Mouse (Mus musculus) thymus, adult 18-20 months (tissue): Measurements from ENCODE around the gene Kctd17.

Experiments used
- DNase-seq, 2 experiments: peaks; one replicate each; pipeline ENCODE4 v3.0.0; 2022; ENCODE audit warnings: mixed read lengths in 2 of 2

Kctd17 gene

GRCm38 (mm10) chr15:78449694-78450418 is 21.5 kb downstream of the Kctd17 start:
- DNase-seq: no peak

DNA sequence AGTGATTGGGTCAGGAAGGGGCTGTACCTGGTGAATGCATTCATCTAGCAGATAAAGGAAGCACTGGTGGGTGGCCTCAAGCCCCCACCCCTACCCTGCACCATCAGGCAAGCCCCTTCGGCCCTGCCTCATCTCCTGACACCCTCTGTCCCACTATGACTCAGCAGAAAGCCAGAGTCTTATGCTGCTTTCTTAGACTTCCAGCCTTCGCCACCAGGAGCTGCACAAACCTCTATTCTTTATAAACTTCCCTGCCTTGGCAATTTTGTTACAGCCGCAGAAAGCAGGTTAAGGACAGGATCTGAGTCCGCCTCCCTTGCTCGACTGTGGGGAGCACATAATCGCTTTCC is 22.0 kb downstream of the Kctd17 start:
- DNase-seq: no peak

DNA sequence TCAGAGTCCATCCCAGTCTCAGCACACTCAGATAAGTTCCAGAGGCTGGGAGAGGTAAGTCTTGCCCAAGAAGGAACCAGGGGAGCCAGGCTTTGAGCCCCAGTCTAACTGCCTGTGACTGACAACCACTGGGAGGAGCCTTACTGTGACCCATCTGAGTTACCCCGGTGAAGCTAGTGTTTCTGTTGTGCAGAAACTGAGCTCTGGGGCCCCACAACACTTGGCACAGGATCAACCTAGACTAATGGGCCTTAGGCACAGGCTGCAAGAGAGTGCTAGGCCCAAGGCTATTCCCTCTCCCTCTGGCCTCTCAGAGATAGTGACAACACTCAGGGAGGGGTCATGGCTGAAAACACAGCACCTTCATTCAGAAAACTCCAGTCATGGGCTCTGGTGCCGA is 22.8 kb downstream of the Kctd17 start:
- no peak for DNase-seq

DNA sequence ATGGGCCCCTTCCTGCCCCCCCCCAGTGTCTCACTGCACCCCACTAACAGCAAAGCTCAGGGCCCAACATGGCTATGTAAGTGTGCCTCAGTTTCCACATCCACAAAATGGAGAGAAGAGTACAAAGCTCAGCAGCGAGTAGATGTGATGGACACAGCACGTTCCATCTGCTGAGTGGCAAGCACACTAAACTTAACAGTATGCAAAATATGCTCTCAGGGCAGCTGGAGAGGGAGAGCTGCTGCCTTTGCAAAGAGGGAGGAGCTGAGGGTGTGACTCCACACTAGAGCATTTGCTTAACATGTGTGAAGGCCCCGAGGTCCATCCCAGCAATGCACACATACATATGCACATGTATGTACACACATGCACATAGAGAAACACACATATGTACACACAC is 24.6 kb downstream of the Kctd17 start:
- no peak for DNase-seq

GRCm38 (mm10) chr15:78455168-78455567 is 26.8 kb downstream of the Kctd17 start:
- no peak for DNase-seq

- no peak for DNase-seq
Measured at GRCm38 (mm10) chr15:78456051-78456450, 27.7 kb downstream of the Kctd17 start.

DNA sequence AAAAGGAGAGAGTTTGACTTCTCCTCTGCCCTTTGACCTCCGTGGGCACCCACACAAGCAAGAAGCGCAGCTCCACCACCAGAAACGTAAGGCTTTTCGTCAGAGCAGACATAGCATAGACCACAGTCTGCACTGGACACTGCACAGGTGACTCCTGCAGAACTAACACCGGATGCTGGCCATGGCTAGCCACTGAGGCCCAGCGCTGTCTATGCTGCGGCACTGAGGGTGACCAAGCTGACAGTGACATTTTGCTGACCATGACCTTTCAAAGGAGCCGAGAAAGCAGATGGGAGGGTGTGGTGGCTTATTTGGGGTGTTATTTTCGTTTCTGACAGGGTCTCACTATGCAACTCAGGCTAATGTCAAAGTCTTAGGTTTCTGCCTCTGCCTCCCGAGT is 28.8 kb downstream of the Kctd17 start:
- DNase-seq: no peak

GRCm38 (mm10) chr15:78462981-78463380 is 34.6 kb downstream of the Kctd17 start:
- no peak for DNase-seq

DNA sequence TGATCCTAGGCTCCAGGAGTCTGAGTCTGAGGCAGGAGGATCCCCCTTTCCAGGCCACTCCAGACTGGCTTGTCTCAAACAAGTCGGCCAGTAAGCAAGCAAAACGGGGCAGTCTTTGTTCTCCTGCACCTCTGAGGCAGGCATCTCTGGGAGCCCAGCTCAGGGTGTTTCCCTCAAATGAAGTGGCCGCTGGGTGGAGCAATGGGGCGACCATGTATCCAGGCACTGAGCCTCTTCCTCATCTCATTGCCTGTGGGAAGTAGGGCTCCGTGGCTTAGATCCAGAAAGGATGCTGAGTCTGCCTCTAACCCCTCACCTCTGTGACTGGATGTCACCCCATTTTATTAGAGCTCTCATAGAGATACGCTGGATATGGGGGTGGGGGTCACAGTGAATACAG is 38.4 kb downstream of the Kctd17 start:
- DNase-seq: no peak

DNA sequence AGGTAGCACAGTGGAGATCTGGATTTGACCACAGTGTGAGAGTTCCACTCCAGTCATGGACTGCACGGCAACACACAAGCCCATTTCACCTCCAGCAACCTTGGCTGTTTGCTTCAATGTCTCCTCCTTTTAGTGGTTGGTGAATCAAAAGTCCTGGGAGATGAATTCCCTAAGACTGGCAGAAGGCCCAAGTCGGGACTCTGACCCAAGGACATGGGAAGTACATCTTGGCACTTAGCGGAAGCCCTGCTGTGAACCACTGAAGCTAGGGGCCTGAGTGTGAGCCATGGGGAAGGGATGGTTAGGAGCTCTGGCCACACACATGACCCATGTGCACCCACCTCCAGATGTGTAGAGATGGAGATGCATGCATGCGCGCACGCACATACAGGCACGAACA is 39.2 kb downstream of the Kctd17 start:
- DNase-seq: no peak

GRCm38 (mm10) chr15:78468379-78468937 is 40.1 kb downstream of the Kctd17 start, which contains the start of gene Tmprss6:
Gene Tmprss6, minus strand, starts transcription at chr15:78468634.
- no peak for DNase-seq

- DNase-seq: no peak
Measured at GRCm38 (mm10) chr15:78470495-78471276, 42.3 kb downstream of the Kctd17 start.

GRCm38 (mm10) chr15:78471902-78472301 is 43.5 kb downstream of the Kctd17 start:
- no peak for DNase-seq

DNA sequence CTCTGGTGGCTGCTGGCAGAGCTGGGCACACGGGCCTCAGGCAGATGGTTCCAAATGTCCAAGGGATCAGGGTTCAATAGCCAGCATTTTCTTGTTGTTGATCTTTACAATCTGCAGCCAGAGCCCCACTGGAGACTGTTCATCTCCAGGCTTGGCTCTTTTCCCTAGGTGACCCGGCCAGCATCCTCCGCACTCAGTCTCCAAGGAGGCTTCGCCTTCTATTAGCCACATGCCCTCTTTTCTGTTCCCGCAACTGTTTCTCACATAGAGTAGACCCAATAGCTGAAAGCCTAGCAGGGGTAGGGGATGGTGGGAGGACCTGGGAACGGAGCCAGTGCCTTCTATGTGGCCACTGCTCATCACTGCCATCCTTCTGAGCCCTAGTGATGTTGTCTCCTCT is 45.1 kb downstream of the Kctd17 start:
- no peak for DNase-seq

DNA sequence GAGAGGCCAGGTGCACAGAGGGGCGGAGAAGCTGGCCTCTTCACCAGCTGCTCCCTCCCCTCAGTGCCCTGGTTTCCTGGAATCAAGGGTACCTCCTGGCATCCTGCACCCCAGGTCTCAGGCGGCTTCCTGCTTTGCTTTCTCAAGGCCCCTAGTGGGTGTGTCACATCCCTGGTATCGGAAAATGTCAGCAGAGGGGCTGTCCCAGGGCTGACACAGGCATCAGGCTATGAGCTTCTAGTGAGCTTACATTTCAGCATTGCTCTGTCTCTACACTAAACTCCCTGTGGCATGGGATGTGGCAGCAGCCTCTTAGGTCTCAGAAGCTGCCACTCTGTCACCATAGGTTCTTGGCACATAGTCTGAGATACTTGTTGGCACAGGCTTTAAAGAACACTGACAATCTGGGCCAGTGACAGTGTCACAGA is 47.3 kb downstream of the Kctd17 start:
- DNase-seq: peak; percentile 25 to 57

DNA sequence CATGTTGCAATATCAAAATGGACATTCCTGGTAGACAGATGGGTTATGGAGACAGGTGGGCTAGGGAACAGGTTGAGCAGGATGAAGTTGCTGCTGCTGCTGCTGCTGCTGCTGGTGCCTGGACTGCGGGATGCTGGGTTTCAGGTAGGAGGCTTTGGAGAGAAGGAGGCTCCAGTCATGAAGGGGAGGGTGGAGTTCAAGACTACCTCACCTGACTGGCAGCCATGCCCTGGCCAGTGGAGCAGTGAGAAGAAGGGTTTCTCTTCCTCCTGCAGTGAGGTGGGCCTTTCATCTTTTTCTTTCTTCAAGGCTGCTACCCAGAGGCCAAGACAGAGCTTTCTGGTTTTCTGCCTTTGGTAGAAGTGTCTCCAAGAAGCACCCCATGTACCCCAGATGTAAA is 48.5 kb downstream of the Kctd17 start:
- DNase-seq: no peak

GRCm38 (mm10) chr15:78478073-78478472 is 49.7 kb downstream of the Kctd17 start:
- DNase-seq: no peak

- no peak for DNase-seq
Measured at GRCm38 (mm10) chr15:78479470-78479869, 51.1 kb downstream of the Kctd17 start.

DNA sequence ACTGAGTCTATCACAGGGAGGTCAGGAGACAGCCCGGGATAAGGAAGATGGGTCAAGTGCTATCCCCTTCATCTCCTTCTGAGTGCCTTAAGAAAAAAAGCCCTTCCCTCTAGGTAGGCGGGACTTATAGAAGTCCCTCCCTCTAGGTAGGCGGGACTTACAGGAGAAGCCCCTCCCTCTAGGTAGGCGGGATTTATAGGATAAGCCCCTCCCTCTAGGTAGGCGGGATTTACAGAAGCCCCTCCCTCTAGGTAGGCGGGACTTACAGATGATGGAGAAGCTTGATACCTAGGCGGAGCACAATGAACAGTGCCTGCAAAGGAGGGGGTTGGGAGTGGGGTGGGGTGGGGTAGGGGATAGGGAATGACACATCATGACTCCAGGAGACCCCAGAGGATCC is 51.7 kb downstream of the Kctd17 start:
- DNase-seq: no peak

DNA sequence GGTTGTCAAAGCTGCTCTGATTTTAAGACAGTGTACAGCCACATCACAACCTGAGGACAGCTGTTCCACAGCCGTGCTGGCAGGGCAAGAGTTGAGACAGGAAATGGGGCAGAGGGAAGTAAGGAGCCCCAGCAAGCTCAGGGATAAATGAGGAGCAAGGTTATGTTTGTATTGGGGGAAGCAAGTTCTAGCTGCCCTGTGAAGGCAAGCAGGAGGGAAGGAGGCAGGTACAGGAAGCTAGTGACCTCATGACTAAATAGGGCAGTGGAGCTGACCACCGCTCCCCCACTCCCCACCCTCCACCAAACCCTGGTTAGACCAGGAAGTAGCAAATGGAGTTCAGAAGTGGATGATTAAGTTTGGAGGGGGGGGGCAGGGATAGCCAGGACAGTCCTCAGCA is 52.6 kb downstream of the Kctd17 start:
- DNase-seq: no peak

- no peak for DNase-seq
Measured at GRCm38 (mm10) chr15:78481448-78482000, 53.2 kb downstream of the Kctd17 start.

DNA sequence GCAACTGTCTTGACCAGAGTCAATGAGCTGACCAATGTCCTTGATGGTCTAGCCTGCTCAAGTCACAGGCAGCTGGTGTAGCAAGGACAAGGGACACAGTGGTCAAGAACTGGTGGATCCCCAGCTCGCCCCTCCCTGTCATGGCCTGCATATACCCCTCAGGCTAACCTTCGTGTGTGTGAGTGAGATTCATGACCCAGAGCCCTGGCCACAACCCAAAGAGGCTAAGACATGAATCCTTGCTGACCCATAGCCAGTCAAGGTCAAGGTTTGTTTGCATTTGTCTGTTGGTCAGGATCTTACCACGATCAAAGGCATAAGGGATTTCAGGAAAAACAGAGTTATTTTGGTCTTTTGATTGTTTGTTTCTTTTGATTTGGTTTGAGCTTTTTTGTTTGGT is 54.2 kb downstream of the Kctd17 start:
- DNase-seq: no peak

- no peak for DNase-seq
Measured at GRCm38 (mm10) chr15:78483311-78483710, 54.9 kb downstream of the Kctd17 start.

DNA sequence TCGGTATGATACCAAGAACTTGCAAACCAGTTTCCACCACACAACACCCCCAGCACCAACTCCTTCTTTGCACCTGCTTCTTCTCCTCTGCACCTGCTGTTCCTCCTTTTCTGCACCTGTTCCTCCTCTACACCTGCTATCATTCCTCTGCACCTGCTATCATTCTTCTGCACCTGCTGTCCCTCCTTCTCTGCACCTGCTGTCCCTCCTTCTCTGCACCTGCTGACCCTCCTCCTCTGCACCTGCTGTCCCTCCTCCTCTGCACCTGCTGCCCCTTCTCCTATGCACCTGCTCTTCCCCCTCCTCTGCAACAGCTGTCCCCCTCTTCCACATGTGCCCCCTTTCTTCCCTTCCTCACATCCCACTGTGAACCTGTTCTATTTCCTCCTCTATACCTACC is 58.2 kb downstream of the Kctd17 start:
- DNase-seq: no peak
